Mouse (Mus musculus) ES-Bruce4 (cell line): Measurements from ENCODE around the gene Pdhx.

ENCODE experiments used
- CTCF ChIP-seq: IDR thresholded peaks from one replicate; pipeline ENCODE4 v1.8.1; 2011; ENCODE audit warnings: low read depth, low read length
- EP300 ChIP-seq: IDR thresholded peaks from 2 replicates; pipeline ENCODE4 v1.6.1; 2011; ENCODE audit warnings: low read depth, low read length; ENCODE audit not compliant: insufficient read depth
- POLR2A ChIP-seq: IDR thresholded peaks from one replicate; pipeline ENCODE4 v1.8.1; 2011; ENCODE audit warnings: low read length; ENCODE audit not compliant: insufficient read depth

DNA sequence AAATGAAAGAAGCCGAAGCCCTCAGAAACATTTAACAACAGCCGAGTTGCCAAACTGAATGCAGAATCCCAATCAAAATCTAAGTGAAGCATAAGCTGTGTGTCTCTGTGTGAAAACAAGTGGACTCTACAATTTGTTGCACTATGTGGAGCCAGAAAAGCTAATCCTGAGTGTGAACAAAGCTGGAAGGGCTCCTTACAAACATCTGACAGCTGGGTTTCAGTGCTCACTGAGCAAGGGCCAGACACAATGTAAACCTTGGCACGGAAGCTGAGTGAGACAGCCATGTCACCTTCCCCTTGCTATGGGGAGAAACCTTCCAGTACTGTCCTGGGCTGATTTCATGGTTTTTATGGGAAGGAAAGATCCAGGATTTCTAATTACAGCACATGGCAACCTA, 50.6 kb downstream of the Pdhx start:
- TF ChIP-seq CTCF (no peak), POLR2A (no peak), EP300 (no peak)
